Mouse (Mus musculus) testis, postnatal 14 days (tissue): ENCODE measurements around the gene Ttpal.
"Not testable (repeated sequence)": the region's sequence is repeated elsewhere in the genome, so short reads cannot be mapped to it uniquely, and the experiment has no call there.

Source experiments
- DNase-seq: peaks from one replicate; pipeline ENCODE4 v3.0.0; 2021; ENCODE audit warnings: low spot score

Gene Ttpal

GRCm38 (mm10) chr2:163592084-163592483, 10.0 kb upstream of the Ttpal start:
- no peak for DNase-seq

- DNase-seq: no peak
Measured at GRCm38 (mm10) chr2:163593636-163594282, 8.4 kb upstream of the Ttpal start.

- peak; percentile 55 for DNase-seq
Measured at GRCm38 (mm10) chr2:163595119-163595518, 7.0 kb upstream of the Ttpal start.

- DNase-seq: peak; percentile 77
Measured at GRCm38 (mm10) chr2:163596057-163596872, 5.8 kb upstream of the Ttpal start.

- no peak for DNase-seq
Measured at GRCm38 (mm10) chr2:163596873-163597155, 5.3 kb upstream of the Ttpal start.

- no peak for DNase-seq
Measured at GRCm38 (mm10) chr2:163597661-163598060, 4.5 kb upstream of the Ttpal start.

- no peak for DNase-seq
Measured at GRCm38 (mm10) chr2:163599226-163599625, 2.9 kb upstream of the Ttpal start.

- DNase-seq: no peak
Measured at GRCm38 (mm10) chr2:163601066-163601465, 1.0 kb upstream of the Ttpal start.

GRCm38 (mm10) chr2:163601712-163602100, 408 bp upstream of the Ttpal start:
- no peak for DNase-seq

- no peak for DNase-seq
Measured at GRCm38 (mm10) chr2:163606161-163606560, 4.0 kb downstream of the Ttpal start.

GRCm38 (mm10) chr2:163608008-163608407, 5.9 kb downstream of the Ttpal start:
- DNase-seq: no peak

- no peak for DNase-seq
Measured at GRCm38 (mm10) chr2:163609281-163609975, 7.3 kb downstream of the Ttpal start.

GRCm38 (mm10) chr2:163611176-163611575, 9.1 kb downstream of the Ttpal start:
- no peak for DNase-seq

GRCm38 (mm10) chr2:163613206-163613605, 11.1 kb downstream of the Ttpal start:
- DNase-seq: no peak

- DNase-seq: no peak
Measured at GRCm38 (mm10) chr2:163613990-163614389, 11.9 kb downstream of the Ttpal start.

- DNase-seq: no peak
Measured at GRCm38 (mm10) chr2:163615401-163615800, 13.3 kb downstream of the Ttpal start.

GRCm38 (mm10) chr2:163615906-163616651, 14.0 kb downstream of the Ttpal start:
- no peak for DNase-seq

GRCm38 (mm10) chr2:163616652-163617227, 14.6 kb downstream of the Ttpal start:
- DNase-seq: no peak

- DNase-seq: no peak
Measured at GRCm38 (mm10) chr2:163617232-163617863, 15.2 kb downstream of the Ttpal start.

GRCm38 (mm10) chr2:163617874-163618273, 15.8 kb downstream of the Ttpal start:
- no peak for DNase-seq

GRCm38 (mm10) chr2:163620451-163620850, 18.3 kb downstream of the Ttpal start:
- DNase-seq: no peak

- not testable (repeated sequence) for DNase-seq
Measured at GRCm38 (mm10) chr2:163621401-163621800, 19.3 kb downstream of the Ttpal start.
